Mouse (Mus musculus): ENCODE measurements at regions not wholly inside any gene's neighbourhood (a gene's known extent, or its start where the extent isn't known, plus 50 kb on each side); places are given as distances from the start of the nearest gene placed in this dataset.

DNA sequence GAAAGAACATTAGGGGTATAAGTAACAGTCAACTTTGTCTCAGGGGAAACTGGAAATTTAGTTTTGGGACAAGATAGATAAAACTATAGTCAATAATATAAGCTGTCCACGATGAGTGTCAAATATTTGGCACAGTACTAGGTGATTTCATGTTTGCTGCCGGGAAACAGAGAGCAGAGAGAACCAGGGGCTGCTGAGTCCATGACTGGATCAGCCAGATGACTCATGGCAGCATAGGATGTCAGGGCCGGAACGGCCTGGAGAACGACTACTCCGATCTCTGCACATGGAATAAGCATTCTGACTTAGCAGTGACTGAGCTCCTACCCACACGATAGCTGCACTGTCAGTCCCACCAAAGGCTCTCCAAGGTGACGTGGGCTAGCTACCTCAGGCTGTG lies 197.6 kb upstream of the Bmper start:
- DNase-seq (ENCODE audit: low read depth), result no peak

DNA sequence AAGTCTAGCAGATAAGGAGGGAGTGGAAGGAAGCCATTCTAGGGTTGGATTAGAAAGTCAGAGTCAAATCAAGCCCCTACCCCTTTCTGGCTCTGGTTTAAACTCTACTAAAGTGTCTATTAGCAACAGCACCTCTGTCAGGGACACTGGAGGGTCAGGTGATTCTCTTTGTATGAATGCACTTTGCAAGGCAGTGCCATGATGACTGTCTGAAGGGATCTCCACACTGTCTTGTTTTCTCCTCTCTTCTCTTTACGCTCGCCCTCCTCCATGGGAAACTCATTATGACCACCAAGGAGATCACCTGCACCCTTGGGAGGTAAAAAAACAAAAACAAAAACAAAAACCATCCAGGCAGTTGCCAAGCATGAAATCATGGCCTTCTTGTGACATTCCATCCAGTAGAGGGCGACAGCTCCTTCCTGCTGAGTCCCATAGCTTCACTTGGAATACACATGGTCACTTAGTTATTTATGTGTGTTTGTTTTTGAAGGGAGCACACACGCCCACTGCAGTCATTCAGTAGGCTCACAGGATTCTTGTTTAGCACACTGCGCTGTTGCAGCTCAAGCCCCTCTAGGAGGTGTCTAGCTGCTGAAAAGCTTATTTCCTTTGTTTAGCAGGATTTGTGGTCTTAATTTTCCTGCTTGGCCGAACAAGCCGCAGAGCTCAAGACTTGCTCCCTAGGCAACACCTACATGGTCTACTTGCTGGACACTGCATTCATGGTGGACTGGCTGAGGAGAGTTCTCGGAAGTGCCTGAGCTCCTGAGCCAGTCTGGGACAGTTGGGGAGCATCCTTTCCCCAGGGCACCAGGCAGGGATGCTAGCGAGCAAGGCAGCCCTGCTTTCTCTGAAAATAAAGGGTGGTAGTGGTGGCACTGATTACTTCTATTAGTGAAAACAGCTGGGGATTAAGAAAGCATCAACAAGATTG lies 195.2 kb upstream of the Bmper start:
- DNase-seq (ENCODE audit: low read depth), result peak; percentile 11

GRCm38 (mm10) chr9:23029421-23029820 lies 193.5 kb upstream of the Bmper start:
- no peak for DNase-seq (ENCODE audit: low read depth)

GRCm38 (mm10) chr9:23030138-23030537 lies 192.7 kb upstream of the Bmper start:
- DNase-seq (ENCODE audit: low read depth), result no peak

GRCm38 (mm10) chr9:23030546-23030945 lies 192.3 kb upstream of the Bmper start:
- DNase-seq (ENCODE audit: low read depth), result no peak

DNA sequence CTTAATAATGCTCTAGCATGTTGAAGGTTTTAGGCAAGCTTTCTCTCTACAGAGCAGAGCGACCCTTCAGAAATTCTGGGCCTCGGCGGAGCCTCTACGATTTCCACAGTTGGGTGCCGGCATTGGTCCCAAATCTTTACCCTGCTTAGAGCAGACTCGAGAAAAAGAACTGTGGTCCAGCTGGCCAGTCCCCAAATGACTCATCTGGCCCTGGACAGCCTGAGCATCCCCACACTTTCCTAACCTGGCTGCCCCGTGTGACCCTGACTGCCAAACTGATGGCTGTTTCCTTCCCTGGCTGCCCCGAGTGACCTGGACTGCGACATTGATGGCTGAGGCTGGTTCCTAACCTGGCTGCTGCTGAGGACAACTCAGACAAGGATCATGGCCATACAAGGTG lies 191.0 kb upstream of the Bmper start:
- no peak for DNase-seq (ENCODE audit: low read depth)

- DNase-seq (ENCODE audit: low read depth), result no peak
Observed at GRCm38 (mm10) chr9:23035306-23035705, 187.6 kb upstream of the Bmper start.

GRCm38 (mm10) chr9:23035901-23036610 lies 186.8 kb upstream of the Bmper start:
- no peak for DNase-seq (ENCODE audit: low read depth)

- no peak for DNase-seq (ENCODE audit: low read depth)
Observed at GRCm38 (mm10) chr9:23037513-23037914, 185.4 kb upstream of the Bmper start.

- DNase-seq (ENCODE audit: low read depth), result no peak
Observed at GRCm38 (mm10) chr9:23039588-23039987, 183.3 kb upstream of the Bmper start.

- no peak for DNase-seq (ENCODE audit: low read depth)
Observed at GRCm38 (mm10) chr9:23041025-23041424, 181.9 kb upstream of the Bmper start.

GRCm38 (mm10) chr9:23041537-23042472 lies 181.1 kb upstream of the Bmper start:
- no peak for DNase-seq (ENCODE audit: low read depth)

DNA sequence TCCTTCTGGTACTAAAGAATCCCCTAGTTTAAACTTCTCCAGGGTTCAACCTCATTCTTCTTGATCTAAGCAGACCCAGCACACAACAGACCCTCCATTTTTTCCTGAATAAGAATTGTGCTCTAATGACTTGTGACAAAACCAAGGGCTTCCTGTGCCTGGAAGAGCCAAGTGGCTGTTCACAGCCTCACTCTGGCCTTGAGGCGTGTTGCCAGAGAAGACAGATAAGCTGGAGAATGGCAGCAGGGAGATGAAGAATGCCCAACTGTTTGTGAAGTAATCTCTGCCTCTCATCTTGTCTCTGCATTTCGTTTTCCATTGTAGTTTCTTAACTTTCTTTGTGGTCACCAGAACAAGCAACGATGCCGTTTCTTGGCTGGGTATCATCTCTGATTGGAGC lies 179.9 kb upstream of the Bmper start:
- no peak for DNase-seq (ENCODE audit: low read depth)

- no peak for DNase-seq (ENCODE audit: low read depth)
Observed at GRCm38 (mm10) chr9:23045486-23045885, 177.4 kb upstream of the Bmper start.

DNA sequence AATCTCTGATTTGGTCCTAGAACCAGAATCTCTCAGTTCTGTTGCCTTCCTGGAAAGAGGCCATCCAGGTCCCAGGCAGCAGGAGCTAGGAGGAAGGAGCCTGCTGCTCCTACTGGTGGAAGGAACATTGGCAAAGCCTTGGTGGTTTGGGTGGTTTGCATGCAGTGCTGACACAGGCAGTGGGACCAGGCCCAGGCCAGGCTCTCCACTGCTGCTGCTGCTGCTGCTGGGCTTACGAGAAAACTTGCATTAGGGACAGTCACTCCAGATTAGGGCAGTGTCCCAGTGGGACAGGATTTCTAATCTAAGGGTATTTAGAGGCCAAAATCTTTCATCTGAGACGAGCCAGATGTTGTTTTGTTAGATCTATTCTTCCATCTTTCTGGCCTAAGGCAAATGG lies 172.1 kb upstream of the Bmper start:
- no peak for DNase-seq (ENCODE audit: low read depth)

DNA sequence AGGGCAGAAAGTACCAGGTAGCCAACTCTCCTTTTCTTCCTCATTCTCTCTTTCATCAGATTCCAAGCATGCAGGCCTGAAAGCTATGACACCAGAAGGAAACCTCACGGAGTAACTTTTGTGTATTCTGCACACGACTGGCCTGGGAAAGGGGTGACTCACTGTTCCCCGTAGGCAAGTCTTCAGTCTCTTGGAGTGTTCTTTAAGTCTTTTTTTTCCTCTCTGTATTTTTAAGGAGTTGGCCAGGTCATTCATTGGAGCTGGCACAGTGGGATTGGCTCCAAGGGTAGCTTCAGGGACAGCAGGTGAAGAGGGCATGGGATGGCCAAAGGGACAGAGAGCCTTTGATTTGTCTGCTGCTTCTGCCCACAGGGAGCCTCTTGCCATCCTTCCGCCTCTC lies 163.3 kb upstream of the Bmper start:
- no peak for DNase-seq (ENCODE audit: low read depth)

GRCm38 (mm10) chr9:23060526-23060925 lies 162.3 kb upstream of the Bmper start:
- DNase-seq (ENCODE audit: low read depth), result no peak

DNA sequence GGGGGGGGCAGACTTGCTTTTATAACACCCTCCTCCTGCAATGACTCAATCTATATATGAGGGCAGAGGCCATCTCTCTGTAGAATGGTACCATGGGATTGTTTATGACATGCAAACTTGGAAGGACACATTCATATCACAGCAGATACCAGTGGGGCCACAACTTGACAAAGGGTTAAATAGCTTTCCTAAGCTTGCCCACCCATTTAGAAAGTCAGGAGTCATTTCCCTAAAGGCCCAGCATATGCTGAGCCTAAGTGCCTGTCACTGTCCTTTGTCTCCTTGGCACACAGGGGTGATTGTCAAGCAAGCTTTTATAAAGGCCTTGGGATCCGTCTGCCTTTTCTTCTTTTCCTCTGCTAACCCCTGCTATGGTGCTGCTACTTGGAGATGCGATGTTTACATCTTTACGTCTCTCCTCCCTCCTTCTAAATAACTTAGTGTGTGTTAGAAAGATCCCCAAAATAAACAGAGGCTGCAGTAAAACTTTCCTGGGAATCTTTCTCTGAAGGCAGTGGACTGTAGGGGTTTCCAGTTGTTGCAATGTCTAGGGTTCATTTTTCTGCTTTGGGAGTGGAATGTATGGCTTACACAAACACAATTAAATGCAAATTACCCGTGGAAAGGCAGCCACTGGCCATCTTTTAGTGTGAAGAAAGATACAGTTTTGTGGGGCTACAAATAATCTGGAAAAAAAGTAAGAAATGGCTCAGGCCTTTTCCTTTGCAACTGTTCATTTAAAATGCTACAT lies 161.5 kb upstream of the Bmper start:
- DNase-seq (ENCODE audit: low read depth), result no peak

- no peak for DNase-seq (ENCODE audit: low read depth)
Observed at GRCm38 (mm10) chr9:23062057-23062655, 160.7 kb upstream of the Bmper start.

DNA sequence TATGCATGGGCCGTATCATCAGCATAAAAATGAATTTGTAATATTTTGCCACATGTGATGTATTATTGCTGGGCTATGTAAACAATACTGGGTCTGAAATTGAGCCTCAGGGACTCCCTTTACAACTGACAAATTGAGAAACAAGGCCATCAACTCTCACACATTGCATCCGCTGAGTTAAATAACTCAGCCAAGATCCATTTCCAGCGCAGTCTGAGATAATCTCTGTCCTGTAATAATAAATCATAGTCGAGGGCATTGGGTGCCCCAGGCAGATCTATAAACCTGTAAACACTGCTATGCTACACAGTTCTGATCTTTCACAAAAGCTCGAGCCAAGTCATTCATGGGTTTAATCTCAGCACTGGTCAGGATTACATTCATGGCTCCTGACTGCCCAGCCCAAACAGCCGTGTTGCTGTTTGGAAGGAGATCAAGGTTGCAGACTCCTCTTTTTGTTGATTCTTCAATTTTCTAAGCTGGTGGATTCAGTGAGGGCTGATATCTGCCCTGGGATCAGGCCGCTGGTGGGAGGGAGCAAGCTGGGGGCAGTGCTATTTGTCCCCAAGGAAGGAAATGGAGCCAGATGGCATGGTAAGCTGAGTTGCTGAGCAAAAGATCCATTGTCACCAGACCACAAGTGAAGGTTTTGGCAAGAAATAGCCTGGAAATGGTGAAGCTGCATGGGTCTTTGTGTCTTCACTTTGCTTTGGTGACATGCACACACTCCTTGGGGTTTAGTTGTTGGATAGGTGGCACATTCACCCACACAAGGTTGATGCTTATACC lies 160.0 kb upstream of the Bmper start:
- DNase-seq (ENCODE audit: low read depth), result no peak
